Mouse (Mus musculus) small intestine, adult 2 months (tissue): ENCODE measurements at regions not wholly inside any gene's neighbourhood (a gene's known extent, or its start where the extent isn't known, plus 50 kb on each side); places are given as distances from the start of the nearest gene placed in this dataset.

ENCODE experiments used
- H3K27ac ChIP-seq: fragments of 200-500 bp; 2 replicates; pipeline ENCODE4 v1.5.1; 2012; ENCODE audit warnings: low read depth, low read length, control low read depth, inconsistent platforms; ENCODE audit not compliant: insufficient read depth
- H3K27me3 ChIP-seq: fragments of 200-500 bp; 2 replicates; pipeline ENCODE4 v1.6.1; 2012; ENCODE audit warnings: mild to moderate bottlenecking, moderate library complexity, low read length, inconsistent platforms; ENCODE audit not compliant: control insufficient read depth, insufficient read depth
- H3K36me3 ChIP-seq: fragments of 200-500 bp; 2 replicates; pipeline ENCODE4 v1.6.1; 2012; ENCODE audit warnings: mild to moderate bottlenecking, low read length, control low read depth, inconsistent platforms; ENCODE audit not compliant: control insufficient read depth, insufficient read depth
- H3K4me1 ChIP-seq: fragments of 200-500 bp; 2 replicates; pipeline ENCODE4 v1.6.1; 2012; ENCODE audit warnings: low read length, inconsistent platforms, mixed read lengths; ENCODE audit not compliant: control insufficient read depth, insufficient read depth, insufficient read length
- H3K4me3 ChIP-seq: fragments of 200-500 bp; 2 replicates; pipeline ENCODE4 v1.5.1; 2012; ENCODE audit warnings: low read depth, mild to moderate bottlenecking, control low read depth, inconsistent platforms, low read length, moderate library complexity
- CTCF ChIP-seq: fragments of 200-500 bp; IDR thresholded peaks from 2 replicates; pipeline ENCODE4 v1.5.1; 2012; ENCODE audit warnings: low read depth, mild to moderate bottlenecking, control low read depth, inconsistent platforms, low read length, moderate library complexity, mixed read lengths; ENCODE audit not compliant: insufficient replicate concordance, insufficient read length; ENCODE audit errors: extremely low read depth
- POLR2A ChIP-seq: fragments of 200-500 bp; IDR thresholded peaks from 2 replicates; pipeline ENCODE4 v1.6.1; 2012; ENCODE audit warnings: low read depth, mild to moderate bottlenecking, control low read depth, inconsistent platforms, low read length, moderate library complexity
- WGBS: fragments of 180-500 bp; shearing (Covaris S2); methylation state at CpG from one replicate; pipeline ENCODE4 v1.1.7; 2018; 5-methylcytosine and 5-hydroxymethylcytosine counted together

GRCm38 (mm10) chr4:40049086-40049485, 93.8 kb upstream of the Aco1 start:
- Histone ChIP-seq H3K27ac (no peak overlapping the region), H3K4me3 (no peak overlapping the region), H3K36me3 (no peaks in the 10 kb centered on the region), H3K4me1 (no peaks in the 10 kb centered on the region), H3K27me3 (no peaks in the 10 kb centered on the region)
- TF ChIP-seq CTCF (no peak), POLR2A (no peak)
- WGBS = 80% methylated on average over 6 of the region's 6 CpGs

- Histone ChIP-seq H3K4me3 (no peak overlapping the region), H3K36me3 (no peaks in the 10 kb centered on the region), H3K27ac (no peak overlapping the region), H3K27me3 (no peaks in the 10 kb centered on the region), H3K4me1 (no peaks in the 10 kb centered on the region)
- WGBS = 86% methylated on average over 4 of the region's 4 CpGs
- TF ChIP-seq POLR2A (no peak), CTCF (no peak)
Observed at GRCm38 (mm10) chr4:40051848-40052247, 91.0 kb upstream of the Aco1 start.

GRCm38 (mm10) chr4:40053391-40053790, 89.5 kb upstream of the Aco1 start:
- 79% methylated on average over 2 of the region's 2 CpGs for WGBS
- Histone ChIP-seq H3K4me1 (no peaks in the 10 kb centered on the region), H3K27ac (no peak overlapping the region), H3K27me3 (no peaks in the 10 kb centered on the region), H3K4me3 (no peak overlapping the region), H3K36me3 (no peaks in the 10 kb centered on the region)
- TF ChIP-seq POLR2A (no peak), CTCF (no peak)

GRCm38 (mm10) chr4:40063751-40064456, 79.0 kb upstream of the Aco1 start:
- H3K4me1 ChIP-seq = no peaks in the 10 kb centered on the region
- H3K36me3 ChIP-seq = no peaks in the 10 kb centered on the region
- no peak overlapping the region for H3K4me3 ChIP-seq
- H3K27ac ChIP-seq = no peak overlapping the region
- 81% methylated on average over 3 of the region's 3 CpGs for WGBS
- H3K27me3 ChIP-seq = no peaks in the 10 kb centered on the region; the same call in 1 of the 2 replicates
- TF ChIP-seq CTCF = no peak
- no peak for TF ChIP-seq POLR2A

- 83% methylated on average over 9 of the region's 9 CpGs for WGBS
- no peak for TF ChIP-seq CTCF
- no peak for TF ChIP-seq POLR2A
Observed at GRCm38 (mm10) chr4:40064457-40064836, 78.4 kb upstream of the Aco1 start.

GRCm38 (mm10) chr4:40070959-40071634, 71.8 kb upstream of the Aco1 start:
- TF ChIP-seq CTCF (no peak), POLR2A (no peak)
- no peak overlapping the region for H3K27ac ChIP-seq
- WGBS = 36% methylated on average over 4 of the region's 4 CpGs
- H3K36me3 ChIP-seq = no peaks in the 10 kb centered on the region
- H3K27me3 ChIP-seq = no peaks in the 10 kb centered on the region; the same call in 1 of the 2 replicates
- H3K4me1 ChIP-seq = no peaks in the 10 kb centered on the region
- H3K4me3 ChIP-seq = no peak overlapping the region

More at GRCm38 (mm10) chr4:40064457-40064836, 78.4 kb upstream of the Aco1 start:
- no peaks in the 10 kb centered on the region for H3K36me3 ChIP-seq
- H3K4me1 ChIP-seq = no peaks in the 10 kb centered on the region
- H3K27ac ChIP-seq = no peak overlapping the region
- no peaks in the 10 kb centered on the region; the same call in 1 of the 2 replicates for H3K27me3 ChIP-seq
- H3K4me3 ChIP-seq = no peak overlapping the region

- 67% methylated on average over 3 of the region's 3 CpGs for WGBS
- Histone ChIP-seq H3K27ac (no peak overlapping the region), H3K4me3 (no peak overlapping the region)
Observed at GRCm38 (mm10) chr4:40081035-40081434, 61.8 kb upstream of the Aco1 start.

More at GRCm38 (mm10) chr4:40081035-40081434, 61.8 kb upstream of the Aco1 start:
- Histone ChIP-seq H3K36me3 (no peaks in the 10 kb centered on the region), H3K4me1 (no peaks in the 10 kb centered on the region), H3K27me3 (no peaks in the 10 kb centered on the region)
- TF ChIP-seq POLR2A (no peak), CTCF (no peak)
